Mouse (Mus musculus) Patski (cell line): ENCODE measurements around the gene Gm28539. TPM values are rescaled to one million over a fixed set of nuclear protein-coding genes. Genes with fewer than 3 reads are reported as not detected.

Experiments
- ATAC-seq: fragments of 100-300 bp; one replicate; pipeline ENCODE4 v1.8.0; 2021
- CTCF ChIA-PET: fragments of 350-600 bp; sonication (Branson Sonifier 250); formaldehyde crosslinking; loops from one replicate; lab custom pipeline; 2022; ENCODE audit warnings: inconsistent platforms; lab: Charles Lee
- POLR2A ChIA-PET: fragments of 350-600 bp; sonication (Branson Sonifier 250); formaldehyde crosslinking; loops from one replicate; lab custom pipeline; 2022; ENCODE audit warnings: antibody characterized with exemption, inconsistent platforms; lab: Charles Lee
- DNase-seq: peaks from one replicate; pipeline ENCODE4 v3.0.0-alpha.2; 2011; ENCODE audit warnings: low read depth, low spot score
- H3K27me3 ChIP-seq: fragments of 371-371 bp; one replicate; pipeline ENCODE4 v1.5.1; 2021
- CTCF ChIP-seq: fragments of 100-300 bp; IDR thresholded peaks from one replicate; pipeline ENCODE4 v1.5.1; 2021
- in situ Hi-C: fragments of 300-500 bp; cut with MboI; formaldehyde crosslinking; loops from 3 replicates; pipeline ENCODE4 v1.11.1; 2018; ENCODE audit warnings: low pct_unique_long_range_greater_than_20kb, mixed read lengths
- polyA plus RNA-seq: library from polyadenylated mRNA; unstranded; gene quantifications from one replicate; pipeline ENCODE4 v1.2.3, GENCODE M21; 2021

Gm28539 gene
- polyA plus RNA-seq: 10.8 TPM

GRCm38 (mm10) chr16:18836468-18837208, at the start of gene Gm28539, which contains the start of gene 2510002D24Rik:
Gene Gm28539, plus strand, starts transcription at chr16:18836584.
Gene 2510002D24Rik, plus strand, starts transcription at chr16:18836578.
- peak; percentile 99 for ATAC-seq
- in situ Hi-C loops: loop anchor here (5.0 kb wide), 1 partner anchor 81 kb away; no protein-coding TSS in a partner anchor
- peak; percentile 76 for DNase-seq
- ChIA-PET POLR2A (interaction anchor here (1.1 kb wide), 1 partner anchor 41 kb away, joined by 5 read pairs; the partner anchor contains the start of gene Hira), CTCF (interaction anchor here (1.2 kb wide), 1 partner anchor 23 kb away, joined by 3 read pairs; no protein-coding TSS in a partner anchor)
- TF ChIP-seq CTCF: no peak
- H3K27me3 ChIP-seq: no peaks in the 10 kb centered on the region

GRCm38 (mm10) chr16:18786652-18787051, 49.7 kb upstream of the Gm28539 start:
- POLR2A ChIA-PET: no interaction called here
- in situ Hi-C loops: no loop called here
- DNase-seq (no peak), ATAC-seq (no peak)
- TF ChIP-seq CTCF: no peak
- no peaks in the 10 kb centered on the region for H3K27me3 ChIP-seq
- CTCF ChIA-PET: interaction anchor here (0.8 kb wide), 1 partner anchor 21 kb away, joined by 3 read pairs; no protein-coding TSS in a partner anchor

GRCm38 (mm10) chr16:18788627-18789406, 47.6 kb upstream of the Gm28539 start:
- POLR2A ChIA-PET: no interaction called here
- no peaks in the 10 kb centered on the region for H3K27me3 ChIP-seq
- no peak for TF ChIP-seq CTCF
- peak; percentile 31 for DNase-seq
- ATAC-seq: peak; percentile 55
- CTCF ChIA-PET: interaction anchor here (1.0 to 2.2 kb wide), 4 partner anchors 10 to 102 kb away, joined by 3 to 7 read pairs (median 4); no protein-coding TSS in a partner anchor
- in situ Hi-C loops: no loop called here

- peak; percentile 65 for ATAC-seq
- peak; percentile 61 for DNase-seq
- TF ChIP-seq CTCF: no peak
- POLR2A ChIA-PET: no interaction called here
- H3K27me3 ChIP-seq: no peaks in the 10 kb centered on the region
- in situ Hi-C loops: loop anchor here (5.0 kb wide), 1 partner anchor 98 kb away; no protein-coding TSS in a partner anchor
- CTCF ChIA-PET: interaction anchor here (1.1 to 1.2 kb wide), 2 partner anchors 89 to 100 kb away, joined by 3 to 6 read pairs; no protein-coding TSS in a partner anchor
Observed at GRCm38 (mm10) chr16:18795223-18795899, 41.0 kb upstream of the Gm28539 start.

GRCm38 (mm10) chr16:18796645-18797044, 39.7 kb upstream of the Gm28539 start:
- ATAC-seq: no peak

GRCm38 (mm10) chr16:18798151-18798550, 38.2 kb upstream of the Gm28539 start:
- in situ Hi-C loops: loop anchor here (5.0 kb wide), 1 partner anchor 101 kb away; no protein-coding TSS in a partner anchor
- H3K27me3 ChIP-seq: no peaks in the 10 kb centered on the region
- TF ChIP-seq CTCF: no peak
- ChIA-PET CTCF (interaction anchor here (0.6 to 3.4 kb wide), 11 partner anchors 9 to 110 kb away, joined by 3 to 17 read pairs (median 4); partner anchors contain the start of genes Cdc45 and Ufd1), POLR2A (no interaction called here)
- ATAC-seq: no peak
- no peak for DNase-seq

More at GRCm38 (mm10) chr16:18796645-18797044, 39.7 kb upstream of the Gm28539 start:
- in situ Hi-C loops: loop anchor here (5.0 kb wide), 1 partner anchor 99 kb away; no protein-coding TSS in a partner anchor
- no peak for TF ChIP-seq CTCF
- ChIA-PET POLR2A (no interaction called here), CTCF (interaction anchor here (1.5 kb wide), 1 partner anchor 101 kb away, joined by 4 read pairs; no protein-coding TSS in a partner anchor)
- H3K27me3 ChIP-seq: no peaks in the 10 kb centered on the region
- DNase-seq: no peak

GRCm38 (mm10) chr16:18798841-18799240, 37.5 kb upstream of the Gm28539 start:
- peak; percentile 62 for ATAC-seq
- ChIA-PET CTCF (interaction anchor here (0.6 to 3.4 kb wide), 12 partner anchors 9 to 455 kb away, joined by 3 to 17 read pairs (median 4); partner anchors contain the start of genes Cdc45 and Ufd1), POLR2A (no interaction called here)
- no peaks in the 10 kb centered on the region for H3K27me3 ChIP-seq
- no peak for DNase-seq
- peak; percentile 84 for TF ChIP-seq CTCF
- in situ Hi-C loops: loop anchor here (5.0 kb wide), 1 partner anchor 102 kb away; no protein-coding TSS in a partner anchor

- no peak for TF ChIP-seq CTCF
- in situ Hi-C loops: no loop called here
- ChIA-PET CTCF (interaction anchor here (0.6 to 1.1 kb wide), 2 partner anchors 10 to 109 kb away, joined by 3 read pairs; no protein-coding TSS in a partner anchor), POLR2A (no interaction called here)
- DNase-seq (no peak), ATAC-seq (no peak)
- H3K27me3 ChIP-seq: no peaks in the 10 kb centered on the region
Observed at GRCm38 (mm10) chr16:18805746-18806145, 30.6 kb upstream of the Gm28539 start.

GRCm38 (mm10) chr16:18809001-18809400, 27.4 kb upstream of the Gm28539 start:
- TF ChIP-seq CTCF: no peak
- DNase-seq (no peak), ATAC-seq (no peak)
- POLR2A ChIA-PET: no interaction called here
- in situ Hi-C loops: no loop called here
- H3K27me3 ChIP-seq: no peaks in the 10 kb centered on the region
- CTCF ChIA-PET: interaction anchor here (1.7 kb wide), 1 partner anchor 10 kb away, joined by 4 read pairs; no protein-coding TSS in a partner anchor
